Mouse (Mus musculus): ENCODE measurements at regions not wholly inside any gene's neighbourhood (a gene's known extent, or its start where the extent isn't known, plus 50 kb on each side); places are given as distances from the start of the nearest gene placed in this dataset.

DNA sequence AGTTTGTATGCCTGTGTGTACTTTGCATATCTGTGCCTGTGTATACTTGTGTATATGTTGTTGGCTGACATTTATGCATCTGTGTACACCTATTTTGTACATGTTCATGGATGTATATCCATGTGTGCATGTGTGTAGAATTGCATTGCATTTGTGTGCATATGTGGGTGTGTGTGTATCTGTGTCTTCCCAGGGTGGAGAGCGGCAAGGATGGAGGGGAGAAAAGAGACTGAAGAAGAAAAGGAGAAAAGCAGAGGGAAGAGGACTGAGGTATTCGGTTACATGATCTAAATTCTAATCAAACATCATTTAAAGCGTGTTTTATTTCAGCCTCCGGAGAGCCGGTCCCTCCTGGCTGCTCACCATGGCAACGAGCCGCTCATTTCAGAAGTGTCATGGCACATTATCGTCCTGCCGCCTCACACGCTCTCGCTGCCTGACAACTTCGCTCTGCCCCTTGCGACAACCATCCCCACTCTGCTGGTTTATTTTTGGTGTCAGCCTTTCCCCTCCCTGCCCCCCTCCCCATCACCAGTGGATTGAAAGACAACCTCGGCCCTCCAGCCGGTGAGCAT, 58.6 kb downstream of the Mrm1 start:
- DNase-seq (ENCODE audit: low spot score in 2 of 2), result peak; percentile 69 to 71

DNA sequence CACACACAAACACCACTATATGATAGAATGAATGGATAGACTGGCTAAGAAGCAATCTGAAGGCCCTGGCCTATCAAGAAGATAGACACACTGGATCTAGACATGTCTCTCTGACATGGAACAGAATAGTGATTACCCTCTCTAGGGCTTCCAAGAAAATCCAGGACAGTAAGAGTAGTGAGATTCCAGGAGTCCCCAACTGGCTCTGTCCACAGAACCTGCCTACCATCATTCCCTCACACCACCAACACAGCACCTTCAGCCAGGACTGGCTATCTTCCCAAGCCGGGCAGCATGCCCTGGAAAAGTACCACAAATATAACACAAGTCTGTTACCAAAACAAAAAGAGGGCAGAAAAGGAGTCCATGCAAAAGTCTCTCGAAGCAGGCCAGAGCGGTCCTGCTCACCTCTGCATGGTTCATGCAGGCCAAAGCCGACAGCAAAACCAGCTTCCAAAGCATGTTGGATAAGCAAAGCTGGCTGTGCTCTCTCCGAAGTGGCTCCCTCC, 59.8 kb downstream of the Mrm1 start:
- no peak for DNase-seq (ENCODE audit: low spot score in 2 of 2)

DNA sequence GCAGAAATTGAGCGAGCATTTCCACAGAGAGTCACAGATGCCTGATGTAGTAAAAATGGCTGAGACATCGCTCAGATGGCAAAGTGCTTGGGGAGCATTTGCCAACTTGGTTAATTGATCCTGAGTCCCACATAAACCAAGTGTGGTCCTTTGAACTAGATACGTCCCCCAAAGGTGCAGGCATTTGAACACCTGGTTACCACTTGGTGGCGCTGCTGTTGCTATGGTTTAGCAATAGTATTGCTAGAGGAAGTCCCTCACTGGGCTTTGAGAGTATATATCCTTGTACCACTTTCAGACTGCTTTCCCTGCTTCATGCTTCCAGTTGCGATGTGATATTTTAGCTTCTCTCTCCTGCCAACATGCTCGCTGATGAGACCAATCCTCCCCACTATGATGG, 67.3 kb downstream of the Mrm1 start:
- DNase-seq (ENCODE audit: low spot score in 2 of 2), result no peak

DNA sequence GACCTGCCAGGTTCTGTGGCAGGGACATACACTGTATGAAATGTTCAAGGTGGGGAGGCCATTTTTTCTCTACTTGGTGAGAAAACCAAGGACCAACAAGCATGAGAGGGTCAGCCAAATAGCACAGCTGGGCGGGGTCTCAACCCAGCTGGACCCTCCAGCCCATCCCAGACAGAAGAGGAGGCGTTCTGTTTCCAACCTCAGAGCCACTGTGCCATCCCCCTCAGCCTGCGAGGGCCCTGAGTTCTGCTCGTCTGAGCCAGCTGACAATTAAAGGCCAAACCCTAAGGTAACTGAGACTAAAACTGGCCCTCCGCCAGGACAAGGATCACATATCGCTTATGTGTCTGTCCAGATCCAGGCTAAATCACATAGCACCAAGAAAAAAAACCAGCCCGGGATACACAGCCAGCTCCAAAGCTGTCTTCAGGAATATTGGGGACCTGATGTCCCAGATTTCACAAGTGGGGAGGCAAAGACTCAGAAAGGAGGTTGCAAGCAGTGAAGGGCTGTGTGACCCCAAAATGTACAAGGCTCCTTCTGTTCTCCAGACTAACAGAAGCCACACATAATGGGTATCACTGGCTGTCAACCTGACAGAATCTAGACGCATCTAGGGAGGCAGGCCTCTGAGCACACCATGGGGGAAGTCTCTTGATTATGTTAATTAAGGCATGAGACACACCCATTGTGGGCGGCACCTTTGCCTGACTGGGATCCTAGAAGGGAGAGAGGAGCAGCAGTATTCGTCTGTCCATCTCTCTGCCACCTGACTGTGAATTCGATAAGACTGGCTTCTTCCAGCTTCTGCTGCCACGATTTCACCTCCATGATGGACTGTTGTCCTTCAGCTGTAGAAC, 69.6 kb downstream of the Mrm1 start:
- DNase-seq (ENCODE audit: low spot score in 2 of 2), result no peak

DNA sequence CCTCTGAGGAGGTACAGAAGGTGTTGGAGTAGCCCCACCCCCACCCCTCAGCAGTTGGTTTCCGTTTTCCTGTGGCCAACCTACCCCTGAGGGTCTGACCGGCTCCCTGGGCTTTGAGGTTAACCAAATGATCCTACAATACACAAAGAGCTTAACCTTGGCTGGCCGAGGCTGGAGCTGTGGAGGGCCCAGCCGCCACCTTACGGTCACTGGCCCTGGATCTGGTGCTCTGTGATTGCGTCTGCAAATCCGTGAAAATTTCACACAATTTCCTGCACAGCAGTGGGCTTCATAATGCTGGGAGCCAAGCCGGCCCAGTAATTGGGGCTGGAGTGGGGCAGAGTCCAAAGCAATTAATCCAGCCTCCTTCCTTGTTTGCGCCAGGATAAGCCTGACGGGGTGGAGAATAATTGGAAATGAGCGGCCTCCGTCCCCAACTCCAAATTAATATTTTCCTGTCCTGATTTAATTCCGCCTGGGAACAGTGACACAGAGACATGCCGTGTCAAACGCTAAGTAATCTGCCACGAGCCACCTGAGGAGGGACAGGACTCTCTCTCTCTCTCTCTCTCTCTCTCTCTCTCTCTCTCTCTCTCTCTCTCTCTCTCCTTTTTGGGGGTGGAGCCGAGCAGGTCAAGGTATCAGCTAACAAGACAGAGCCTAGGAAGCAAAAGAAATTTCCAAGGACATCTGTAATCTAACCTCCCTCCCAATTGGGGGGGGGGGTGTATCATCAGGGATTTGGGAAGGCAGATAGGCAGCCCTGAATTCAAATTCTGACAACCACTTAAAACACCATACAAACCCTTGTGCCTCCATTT, 80.3 kb downstream of the Mrm1 start:
- DNase-seq (ENCODE audit: low spot score in 2 of 2), result no peak

DNA sequence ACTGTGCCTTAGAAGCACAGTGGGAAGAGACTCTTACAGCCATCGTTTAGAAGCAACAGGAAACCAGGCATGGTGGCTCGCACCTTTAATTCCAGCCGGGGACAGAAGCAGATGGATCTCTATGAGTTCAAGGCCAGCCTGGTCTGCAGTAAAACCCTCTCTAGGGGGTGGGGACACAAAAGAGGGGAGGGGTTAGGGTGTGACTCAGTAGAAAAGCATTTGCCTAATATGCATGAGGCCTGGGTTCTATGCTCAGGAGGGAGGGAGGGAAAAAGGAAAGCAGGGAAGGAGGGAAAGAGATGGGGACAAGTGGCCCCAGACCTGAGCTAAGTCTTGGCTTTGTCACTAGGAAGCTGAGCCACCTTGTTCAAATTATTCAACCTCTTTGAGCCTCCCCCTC, 81.2 kb downstream of the Mrm1 start:
- no peak for DNase-seq (ENCODE audit: low spot score in 2 of 2)

DNA sequence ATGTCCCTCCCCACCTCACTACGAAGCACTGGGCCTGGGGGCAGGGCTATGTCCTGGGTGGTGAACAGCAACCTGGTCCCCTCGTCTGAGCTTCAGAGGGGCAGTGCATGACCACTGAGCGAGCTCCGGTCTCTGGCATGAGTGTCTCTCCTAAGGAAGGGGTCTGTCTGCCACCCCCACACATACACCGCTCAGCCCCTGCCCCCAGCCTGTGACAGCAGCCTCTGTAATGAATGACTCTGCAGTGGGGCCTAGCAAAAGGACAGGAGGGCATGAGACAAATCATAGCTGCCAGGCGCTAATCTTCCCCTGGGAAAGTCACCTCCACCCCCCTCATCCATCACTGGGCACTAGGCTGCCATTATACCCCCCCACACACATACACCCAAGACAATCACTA, 87.4 kb downstream of the Mrm1 start:
- no peak for DNase-seq (ENCODE audit: low spot score in 2 of 2)

DNA sequence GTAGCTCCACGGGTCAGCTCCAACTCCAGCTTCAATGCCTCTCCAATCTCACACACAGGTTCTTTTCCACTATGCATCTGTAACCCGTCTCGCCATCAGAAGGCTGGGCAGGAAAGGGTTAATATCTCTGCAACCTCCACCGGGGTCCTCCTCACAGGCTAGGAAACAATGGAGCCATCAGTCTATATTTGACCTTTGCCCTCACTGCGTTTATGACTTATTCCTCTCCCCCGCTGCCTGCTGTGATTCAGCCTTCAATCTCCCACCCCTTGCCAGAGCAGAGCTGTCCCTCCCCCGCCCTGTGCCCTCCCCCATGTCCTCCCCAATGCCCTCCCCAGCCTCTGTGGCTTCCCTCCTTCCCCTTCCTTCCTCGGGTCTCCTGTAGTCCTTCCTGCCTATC, 89.1 kb downstream of the Mrm1 start:
- DNase-seq (ENCODE audit: low spot score in 2 of 2), result no peak

DNA sequence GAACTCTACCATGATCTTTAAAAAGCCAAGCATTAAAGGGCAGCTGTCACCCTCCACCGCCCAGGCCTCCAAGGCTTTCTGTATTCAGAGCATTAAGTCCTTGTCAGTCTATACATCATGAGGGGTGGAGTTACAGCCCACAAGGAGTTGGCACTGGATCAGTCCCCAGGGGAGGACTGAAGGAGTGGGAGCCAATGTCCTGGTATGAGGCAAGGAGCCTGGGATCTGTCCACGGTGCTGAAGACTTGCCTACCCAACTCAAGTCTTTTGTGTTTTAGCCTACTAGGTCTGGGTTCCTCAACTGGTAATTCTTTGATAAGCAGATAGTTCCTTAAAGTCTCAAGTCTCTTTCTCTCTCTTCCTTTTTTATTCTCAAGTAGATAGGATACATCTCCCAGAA, 90.1 kb downstream of the Mrm1 start:
- no peak for DNase-seq (ENCODE audit: low spot score in 2 of 2)

DNA sequence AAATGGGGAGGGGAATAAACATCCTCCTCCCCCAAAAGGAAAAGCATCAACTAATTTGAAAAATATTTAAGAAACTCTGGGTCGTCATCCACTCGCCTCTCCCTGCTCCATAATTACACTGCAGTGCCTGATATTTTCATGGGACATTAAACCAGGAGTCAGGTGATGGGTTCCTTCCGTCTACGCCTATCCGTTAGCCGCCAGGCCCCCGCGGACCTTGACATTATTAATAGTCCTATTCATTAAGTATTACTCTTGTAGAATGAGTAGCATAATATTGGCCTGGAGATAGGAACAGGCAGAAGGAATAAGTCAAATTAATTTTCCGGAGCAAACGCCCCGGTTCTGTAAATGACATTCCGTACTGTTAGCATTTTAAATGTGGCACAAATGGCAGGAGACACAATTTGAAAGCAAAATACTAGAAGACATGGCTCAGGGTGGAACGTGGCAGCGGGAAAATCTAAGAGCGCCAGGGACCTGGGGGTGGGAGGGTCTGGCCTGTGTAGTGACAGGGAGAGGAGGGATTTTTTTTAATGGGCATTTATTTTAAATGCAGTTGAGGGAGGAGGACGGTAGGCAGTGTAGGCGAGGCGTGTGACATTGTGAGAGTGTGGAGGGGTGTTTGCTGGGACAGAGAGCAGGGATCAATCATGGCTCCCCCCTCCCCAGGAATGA, 93.2 kb downstream of the Mrm1 start:
- no peak for DNase-seq (ENCODE audit: low spot score in 2 of 2)

DNA sequence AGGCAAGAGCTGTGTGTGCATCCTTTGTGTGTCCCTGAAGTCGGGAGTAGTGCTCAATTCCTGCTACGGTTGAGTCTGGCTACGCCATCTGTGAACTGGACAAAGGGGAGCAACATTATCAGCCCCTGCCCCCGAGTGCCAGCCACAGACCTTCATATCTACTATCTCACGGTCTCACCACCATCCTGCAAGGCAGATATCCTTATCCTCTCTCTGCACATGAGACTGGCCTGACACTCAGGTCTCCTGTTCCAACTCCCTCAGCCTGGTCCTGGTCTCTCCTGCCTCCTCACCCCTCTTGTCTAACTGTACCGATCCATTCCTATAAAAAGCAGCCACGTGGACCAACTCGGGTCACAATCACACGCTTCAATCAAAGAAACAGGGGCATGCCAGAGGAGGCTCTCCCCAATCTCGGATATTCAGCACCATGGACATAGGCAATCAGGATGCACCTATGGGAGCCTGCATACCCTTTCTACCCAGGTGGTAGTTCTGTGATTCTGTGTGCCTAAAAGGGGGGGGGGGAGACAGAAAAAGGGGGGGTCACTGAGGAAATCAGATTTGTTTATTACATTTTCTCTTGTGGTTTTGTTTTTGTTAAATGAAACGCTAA, 94.0 kb downstream of the Mrm1 start:
- DNase-seq (ENCODE audit: low spot score in 2 of 2), result no peak

DNA sequence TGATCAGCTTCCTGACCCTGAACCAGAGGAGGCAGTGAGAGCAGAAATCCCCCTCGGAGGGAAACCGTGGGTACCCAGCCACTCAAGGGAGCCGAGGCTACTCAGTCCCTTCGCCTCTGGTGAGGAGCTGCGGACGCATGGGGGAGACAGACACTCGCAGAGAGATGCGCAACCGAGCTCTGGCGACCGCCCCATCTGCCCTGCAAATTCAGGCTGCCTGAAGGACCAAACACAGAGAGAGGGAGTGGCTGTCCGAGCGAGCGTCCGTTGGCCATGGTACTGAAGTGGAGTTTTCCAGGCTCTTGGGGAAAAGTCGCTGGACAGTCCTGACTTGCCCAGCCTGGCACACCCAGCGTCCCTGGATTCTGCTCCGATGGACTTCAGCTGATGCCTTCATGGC, 95.2 kb downstream of the Mrm1 start:
- DNase-seq (ENCODE audit: low spot score in 2 of 2), result peak in 1 of 2 experiments; percentile 30

DNA sequence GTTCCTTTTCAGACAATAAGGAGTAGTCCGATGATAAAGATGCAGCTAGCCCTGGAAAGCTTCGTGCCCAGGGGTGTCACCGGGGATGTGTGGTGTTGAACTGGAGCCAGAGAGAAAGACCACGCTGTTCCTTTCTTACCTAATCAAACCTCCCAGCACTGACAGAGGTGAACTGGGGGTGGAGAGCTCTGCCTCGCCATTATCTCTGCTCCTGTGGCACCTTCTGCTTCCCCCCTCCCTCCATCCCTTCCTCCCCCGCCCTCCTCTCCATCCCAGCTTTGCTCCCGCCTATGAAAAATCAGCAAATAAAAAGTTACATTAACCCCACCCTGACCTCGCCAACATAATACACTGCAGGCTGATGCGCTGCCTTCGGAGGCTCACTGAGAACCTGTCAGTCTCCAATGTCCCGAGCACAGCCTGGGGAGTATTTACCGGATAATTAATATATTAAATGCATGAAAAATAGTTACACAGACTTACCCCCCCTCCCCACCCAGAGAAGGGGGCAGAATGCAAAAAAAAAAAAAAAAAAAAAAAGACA, 96.6 kb downstream of the Mrm1 start:
- DNase-seq (ENCODE audit: low spot score in 2 of 2), result no peak

DNA sequence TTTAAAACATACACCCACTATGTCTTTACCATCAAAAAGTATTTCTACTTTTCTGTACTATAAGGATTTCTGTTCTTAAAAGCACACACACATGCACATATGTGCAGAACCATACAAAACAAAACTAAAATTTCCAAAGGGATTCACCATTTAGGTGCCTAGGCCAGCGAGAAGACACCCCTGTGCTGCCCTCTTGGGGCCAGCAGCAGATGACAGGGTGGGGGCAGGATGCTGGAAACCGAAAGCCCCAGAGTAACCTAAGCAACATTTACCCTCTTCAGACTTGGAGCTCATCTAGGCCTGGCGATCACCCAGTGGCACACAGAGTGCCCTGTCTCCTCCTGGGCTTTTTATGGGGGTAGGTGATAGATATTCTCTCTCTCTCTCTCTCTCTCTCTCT, 97.3 kb downstream of the Mrm1 start:
- no peak for DNase-seq (ENCODE audit: low spot score in 2 of 2)

DNA sequence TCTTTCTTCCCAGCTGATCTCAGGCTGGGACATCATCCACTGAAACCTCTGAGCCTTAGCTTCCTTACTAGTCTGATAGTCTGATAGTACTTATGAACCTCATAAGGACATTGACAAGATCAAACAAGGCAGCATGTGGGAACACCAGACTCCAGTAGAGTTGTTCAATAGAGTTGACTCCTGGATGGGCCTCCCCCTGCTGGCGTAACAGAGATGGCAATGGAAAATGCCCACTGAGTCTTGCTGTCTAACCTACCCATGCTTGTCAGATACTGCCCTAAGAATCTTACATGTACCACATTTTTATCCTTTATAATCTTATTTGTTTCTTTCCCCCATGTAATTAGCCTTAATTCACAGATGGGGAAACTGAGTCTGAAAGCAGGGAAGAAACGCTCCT, 98.2 kb downstream of the Mrm1 start:
- DNase-seq (ENCODE audit: low spot score in 2 of 2), result no peak

DNA sequence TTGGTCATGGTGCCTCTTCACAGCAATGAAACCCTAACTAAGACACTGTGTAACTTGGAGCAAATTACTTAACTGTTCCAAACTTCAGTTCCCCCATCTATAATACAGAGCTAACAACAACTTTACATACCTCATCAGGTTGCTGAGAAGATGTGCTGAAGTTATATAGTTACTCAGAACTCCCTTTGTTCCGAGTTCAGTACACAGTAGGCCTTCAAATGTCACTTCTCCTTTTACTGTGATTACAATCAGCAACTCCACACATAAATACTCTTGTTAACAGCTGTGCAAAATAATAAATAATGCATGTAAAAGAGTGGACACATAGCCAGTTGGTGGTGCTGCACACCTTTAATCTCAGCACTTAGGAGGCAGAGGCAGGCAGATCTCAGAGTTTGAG, 99.5 kb downstream of the Mrm1 start:
- DNase-seq (ENCODE audit: low spot score in 2 of 2), result no peak

DNA sequence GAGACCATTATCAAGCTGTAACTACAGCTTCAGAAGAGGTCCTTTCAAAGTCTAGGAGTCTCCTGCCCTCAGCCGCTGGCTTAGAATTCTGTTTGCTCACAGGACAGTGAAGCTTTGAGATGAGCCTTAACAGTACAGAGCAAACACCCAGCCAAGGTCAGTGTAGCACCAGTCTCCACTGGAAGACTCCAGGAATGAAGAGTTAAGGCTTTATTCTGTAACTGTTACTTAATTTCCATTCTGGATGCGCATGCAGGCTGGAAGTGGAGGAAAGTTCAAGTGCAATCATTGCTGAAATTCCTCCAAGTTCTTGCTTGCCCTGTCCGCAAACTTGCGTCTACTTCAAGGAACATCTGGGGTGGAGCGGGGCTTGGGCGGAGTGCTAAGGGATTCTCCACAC, 106.6 kb downstream of the Mrm1 start:
- no peak for DNase-seq (ENCODE audit: low spot score in 2 of 2)

DNA sequence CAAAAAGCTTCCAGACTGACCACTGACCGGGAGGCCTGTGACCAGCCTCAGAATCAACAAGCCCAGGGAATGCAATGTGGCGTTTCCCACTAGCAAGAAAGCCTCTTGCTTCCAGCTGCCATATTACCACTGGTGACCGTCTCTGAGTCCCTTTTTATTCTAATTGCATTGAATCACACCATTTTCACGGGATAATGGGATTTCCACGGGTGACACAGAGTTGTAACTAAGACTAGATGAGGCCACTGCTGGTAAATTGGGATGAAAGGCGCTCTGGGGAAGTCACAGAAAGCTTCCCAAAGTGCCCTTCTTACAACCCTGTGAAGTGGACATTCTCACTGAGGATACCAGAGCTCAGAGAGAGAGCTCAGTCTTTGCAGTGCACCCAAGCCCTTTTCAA, 107.4 kb downstream of the Mrm1 start:
- DNase-seq (ENCODE audit: low spot score in 2 of 2), result no peak

DNA sequence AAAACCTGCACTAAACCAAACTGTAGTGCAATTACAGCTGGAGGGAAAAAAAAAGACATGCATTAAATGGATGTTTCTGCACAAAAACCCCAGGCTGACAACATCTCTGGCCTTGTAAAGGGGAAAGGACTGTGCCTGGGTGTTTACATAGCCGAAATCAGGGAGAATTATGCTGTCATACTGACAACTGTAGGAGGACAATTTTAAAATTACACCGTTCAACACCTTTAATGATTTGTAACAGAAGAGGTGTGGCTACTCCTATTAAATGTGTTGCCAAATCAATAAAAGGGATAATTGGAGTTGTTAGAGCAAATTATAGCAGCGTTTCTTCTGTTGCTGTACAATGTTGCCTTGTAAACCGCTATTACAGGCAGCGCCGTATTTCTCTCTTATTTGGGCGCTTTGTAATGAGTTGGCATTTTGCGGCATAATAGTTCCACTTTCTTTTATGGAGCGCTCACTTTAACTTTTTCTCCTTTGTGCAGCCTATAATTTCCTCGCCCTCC, 111.0 kb downstream of the Mrm1 start:
- no peak for DNase-seq (ENCODE audit: low spot score in 2 of 2)

DNA sequence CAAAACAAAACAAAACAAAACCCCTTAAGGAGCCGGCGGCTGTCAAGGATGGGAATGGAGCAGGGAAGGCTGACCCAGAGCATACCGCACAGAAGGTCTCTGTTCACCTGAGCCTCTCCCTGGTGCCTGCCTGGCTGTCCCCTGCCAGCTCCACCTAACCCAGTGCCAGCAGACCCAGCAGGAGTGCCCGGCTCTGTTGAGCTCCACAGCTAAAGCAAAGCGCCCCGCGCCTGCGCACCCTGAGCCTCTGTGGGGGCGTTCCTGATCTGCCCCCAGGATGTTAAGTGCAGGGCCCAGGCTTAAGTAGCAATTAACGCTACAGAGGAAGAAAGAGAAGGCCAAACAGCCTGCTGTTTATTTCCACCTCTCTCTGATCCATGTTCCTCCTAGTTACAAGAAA, 111.5 kb downstream of the Mrm1 start:
- no peak for DNase-seq (ENCODE audit: low spot score in 2 of 2)

DNA sequence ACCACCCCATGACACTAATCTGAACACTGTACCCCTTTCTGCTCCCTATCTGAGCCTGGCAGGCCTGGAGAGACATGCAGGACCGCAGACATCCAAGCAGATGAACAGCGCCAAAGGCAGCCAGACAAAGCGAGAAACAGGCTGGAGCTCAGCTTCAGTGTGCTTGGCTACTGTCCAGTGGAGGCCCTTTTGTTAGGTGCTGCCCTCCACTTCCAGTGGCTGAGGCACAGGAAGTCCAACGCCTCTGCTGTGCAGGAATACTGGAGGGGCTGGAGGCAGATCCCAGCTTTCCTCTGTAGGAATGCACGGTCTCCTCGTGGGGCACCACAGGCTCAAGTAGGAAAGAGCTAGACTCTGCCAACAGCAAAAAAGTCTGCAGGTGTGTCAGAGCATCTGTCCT, 112.6 kb downstream of the Mrm1 start:
- no peak for DNase-seq (ENCODE audit: low spot score in 2 of 2)

All from frontal cortex, postnatal 10 days (tissue).